Mouse (Mus musculus): ENCODE measurements at regions not wholly inside any gene's neighbourhood (a gene's known extent, or its start where the extent isn't known, plus 50 kb on each side); places are given as distances from the start of the nearest gene placed in this dataset.
A peak's percentile ranks its signal among the peaks of the same experiment; 100 is the strongest.

- 83% methylated on average over 2 of the region's 2 CpGs for WGBS
- H3K27ac ChIP-seq (ENCODE audit: low read depth, low read length): no peak overlapping the region
- no peaks in the 10 kb centered on the region for H3K36me3 ChIP-seq (ENCODE audit: control insufficient read depth, insufficient read depth, low read length)
- H3K4me1 ChIP-seq (ENCODE audit: control insufficient read depth, insufficient read depth, low read length): no peaks in the 10 kb centered on the region
- DNase-seq (ENCODE audit: low spot score, missing footprints): no peak
- H3K9me3 ChIP-seq (ENCODE audit: control insufficient read depth, low read length): no peaks in the 10 kb centered on the region
- H3K9ac ChIP-seq (ENCODE audit: low read length): no peak overlapping the region
- ATAC-seq (ENCODE audit: low FRiP score): no peak
- no peak overlapping the region for H3K4me2 ChIP-seq
- H3K4me3 ChIP-seq (ENCODE audit: low read depth, low read length): no peak overlapping the region
- no peaks in the 10 kb centered on the region for H3K27me3 ChIP-seq (ENCODE audit: control insufficient read depth, insufficient read depth, low read length)
These were observed 86.8 kb upstream of the D1Pas1 start for GRCm38 (mm10) chr1:186880391-186880790.

DNA sequence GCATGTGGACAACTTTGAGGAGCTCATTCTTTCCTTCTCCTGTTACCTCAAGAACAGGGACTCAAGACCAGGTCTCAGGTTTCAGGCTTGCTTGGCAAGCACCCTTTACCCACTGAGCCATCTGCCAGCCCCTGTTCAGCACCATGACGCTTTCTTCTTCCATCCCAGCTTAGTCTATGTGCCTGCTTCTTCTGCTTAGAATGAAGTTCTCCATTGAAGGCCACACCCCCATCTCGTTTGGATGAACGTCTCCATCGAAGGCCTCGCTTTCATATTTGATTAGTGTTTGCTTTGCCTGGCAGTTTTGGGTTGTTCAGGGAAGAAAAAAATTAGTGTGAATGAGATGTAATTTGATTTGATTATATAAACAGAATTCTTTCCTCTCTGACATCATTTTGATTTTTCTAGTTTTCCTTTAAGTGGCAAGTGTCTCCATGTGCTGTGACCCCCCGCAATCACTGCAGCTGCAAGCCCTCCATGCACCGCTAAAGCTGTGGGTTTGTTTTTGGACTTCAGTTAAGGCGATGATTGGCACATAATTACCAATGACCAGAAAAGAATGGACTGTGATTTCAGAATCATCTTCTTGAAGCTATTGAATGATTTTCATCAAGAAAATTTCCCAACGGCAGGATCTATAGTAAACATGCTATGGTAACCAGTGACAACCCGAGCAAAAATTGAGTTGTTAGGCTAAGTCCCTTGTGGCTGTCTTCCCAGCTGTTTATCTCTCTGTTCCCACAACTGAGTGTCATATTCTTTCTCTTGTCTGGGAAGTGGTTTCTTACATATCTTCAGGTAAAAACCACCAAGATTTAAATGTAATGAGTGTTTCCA is 106.4 kb upstream of the D1Pas1 start:
- no peak overlapping the region for H3K4me3 ChIP-seq (ENCODE audit: low read depth, low read length)
- no peaks in the 10 kb centered on the region for H3K36me3 ChIP-seq (ENCODE audit: control insufficient read depth, insufficient read depth, low read length)
- no peaks in the 10 kb centered on the region for H3K27me3 ChIP-seq (ENCODE audit: control insufficient read depth, insufficient read depth, low read length)
- DNase-seq (ENCODE audit: low spot score, missing footprints): no peak
- no peak for ATAC-seq (ENCODE audit: low FRiP score)
- H3K27ac ChIP-seq (ENCODE audit: low read depth, low read length): no peak overlapping the region
- no peaks in the 10 kb centered on the region for H3K9me3 ChIP-seq (ENCODE audit: control insufficient read depth, low read length)
- H3K4me2 ChIP-seq: no peak overlapping the region
- H3K4me1 ChIP-seq (ENCODE audit: control insufficient read depth, insufficient read depth, low read length): no peaks in the 10 kb centered on the region
- 89% methylated on average over 10 of the region's 10 CpGs for WGBS
- H3K9ac ChIP-seq (ENCODE audit: low read length): no peak overlapping the region

DNA sequence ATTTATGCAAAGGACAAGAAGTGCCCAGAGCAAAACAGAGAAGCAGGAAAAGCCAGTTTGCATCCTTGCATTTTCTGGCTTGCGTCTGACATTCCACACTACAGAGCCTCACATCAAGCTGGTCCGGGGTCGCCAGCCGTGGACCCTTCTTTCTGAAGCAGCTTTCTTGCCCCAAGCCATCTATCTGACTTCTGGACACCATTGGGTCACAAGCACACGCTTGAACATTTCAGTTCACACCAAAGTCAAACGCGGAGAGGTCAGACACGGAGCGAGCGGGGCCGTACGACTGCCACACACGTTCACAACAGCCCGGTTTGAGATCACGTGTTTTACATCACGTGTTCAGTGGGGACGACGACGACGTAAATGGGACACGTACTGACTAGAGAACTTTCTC is 108.9 kb upstream of the D1Pas1 start:
- DNase-seq (ENCODE audit: low spot score, missing footprints) (no peak), ATAC-seq (ENCODE audit: low FRiP score) (no peak)
- Histone ChIP-seq H3K9me3 (ENCODE audit: control insufficient read depth, low read length) (no peaks in the 10 kb centered on the region), H3K9ac (ENCODE audit: low read length) (no peak overlapping the region), H3K27ac (ENCODE audit: low read depth, low read length) (no peak overlapping the region), H3K27me3 (ENCODE audit: control insufficient read depth, insufficient read depth, low read length) (no peaks in the 10 kb centered on the region), H3K4me3 (ENCODE audit: low read depth, low read length) (no peak overlapping the region), H3K4me2 (no peak overlapping the region), H3K36me3 (ENCODE audit: control insufficient read depth, insufficient read depth, low read length) (no peaks in the 10 kb centered on the region), H3K4me1 (ENCODE audit: control insufficient read depth, insufficient read depth, low read length) (no peaks in the 10 kb centered on the region)
- 94% methylated on average over 21 of the region's 21 CpGs for WGBS

DNA sequence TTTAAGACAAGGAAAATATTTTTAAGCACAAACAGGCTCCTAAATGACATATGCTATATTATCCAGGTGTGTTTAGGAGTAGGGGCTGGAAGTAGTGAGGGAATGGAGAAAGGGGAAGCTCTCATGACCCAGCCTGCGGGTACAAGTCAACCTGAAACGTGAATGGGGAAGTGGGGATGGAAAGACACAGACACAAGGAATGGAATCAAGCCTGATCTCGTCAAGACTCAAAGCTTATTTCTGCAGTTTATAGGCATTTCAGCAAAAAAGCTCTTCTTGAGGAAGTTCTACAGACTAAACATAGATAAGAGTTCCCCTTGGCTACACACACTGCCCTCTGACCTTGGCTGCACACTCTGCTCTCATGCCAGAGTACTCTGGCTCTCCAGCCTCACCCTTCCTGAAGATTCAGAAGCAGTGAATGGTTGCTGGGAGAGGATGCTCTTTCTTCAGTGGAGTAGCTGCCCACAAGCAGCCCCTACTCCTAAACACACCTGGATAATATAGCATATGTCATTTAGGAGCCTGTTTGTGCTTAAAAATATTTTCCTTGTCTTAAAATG is 106.4 kb upstream of the Rrp15 start:
- no peak overlapping the region for H3K9ac ChIP-seq (ENCODE audit: low read length)
- no peak for ATAC-seq (ENCODE audit: low FRiP score)
- H3K4me3 ChIP-seq (ENCODE audit: low read depth, low read length): no peak overlapping the region
- WGBS: 84% methylated on average over 3 of the region's 3 CpGs
- H3K36me3 ChIP-seq (ENCODE audit: control insufficient read depth, insufficient read depth, low read length): no peaks in the 10 kb centered on the region
- no peak overlapping the region for H3K27ac ChIP-seq (ENCODE audit: low read depth, low read length)
- H3K4me1 ChIP-seq (ENCODE audit: control insufficient read depth, insufficient read depth, low read length): no peaks in the 10 kb centered on the region
- no peaks in the 10 kb centered on the region for H3K9me3 ChIP-seq (ENCODE audit: control insufficient read depth, low read length)
- no peak for DNase-seq (ENCODE audit: low spot score, missing footprints)
- H3K27me3 ChIP-seq (ENCODE audit: control insufficient read depth, insufficient read depth, low read length): no peaks in the 10 kb centered on the region
- H3K4me2 ChIP-seq: no peak overlapping the region

DNA sequence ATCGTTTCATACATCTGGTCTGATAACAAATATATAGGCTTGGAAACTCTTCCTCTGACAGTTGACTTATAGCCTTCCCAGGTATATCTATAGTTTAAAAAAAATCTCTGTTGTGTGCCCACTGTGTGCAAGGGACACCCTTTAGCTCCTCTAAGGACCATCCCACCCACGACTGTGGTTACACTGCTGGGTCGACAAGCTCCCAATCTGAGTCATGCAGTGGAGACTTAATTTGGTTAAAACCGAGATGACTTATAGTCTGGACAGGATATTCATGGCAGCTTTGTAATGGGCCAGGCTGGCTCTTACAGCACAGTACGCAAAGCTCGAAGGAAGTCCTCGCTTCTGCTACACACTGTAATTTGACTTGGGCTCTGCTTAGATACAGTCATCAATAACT is 96.1 kb upstream of the Rrp15 start:
- Histone ChIP-seq H3K36me3 (ENCODE audit: control insufficient read depth, insufficient read depth, low read length) (no peaks in the 10 kb centered on the region), H3K27ac (ENCODE audit: low read depth, low read length) (no peak overlapping the region), H3K4me2 (no peak overlapping the region), H3K4me1 (ENCODE audit: control insufficient read depth, insufficient read depth, low read length) (no peaks in the 10 kb centered on the region), H3K27me3 (ENCODE audit: control insufficient read depth, insufficient read depth, low read length) (no peaks in the 10 kb centered on the region), H3K9ac (ENCODE audit: low read length) (no peak overlapping the region), H3K4me3 (ENCODE audit: low read depth, low read length) (no peak overlapping the region), H3K9me3 (ENCODE audit: control insufficient read depth, low read length) (no peaks in the 10 kb centered on the region)
- DNase-seq (ENCODE audit: low spot score, missing footprints): no peak
- ATAC-seq (ENCODE audit: low FRiP score): no peak
- WGBS: 91% methylated on average over 7 of the region's 7 CpGs

- peaks cover 10% of the 10 kb centered on the region for H3K4me1 ChIP-seq (ENCODE audit: control insufficient read depth, insufficient read depth, low read length)
- peak overlapping the region; percentile 83 for H3K4me2 ChIP-seq
- 0 out of 2 replicates have a peak, but pooled peaks cover 2% of the 10 kb centered on the region for H3K27me3 ChIP-seq (ENCODE audit: control insufficient read depth, insufficient read depth, low read length)
- H3K9me3 ChIP-seq (ENCODE audit: control insufficient read depth, low read length): no peaks in the 10 kb centered on the region
- DNase-seq (ENCODE audit: low spot score, missing footprints): peak; percentile 97
- peak overlapping the region; percentile 64 for H3K9ac ChIP-seq (ENCODE audit: low read length)
- H3K4me3 ChIP-seq (ENCODE audit: low read depth, low read length): peak overlapping the region; percentile 32
- H3K27ac ChIP-seq (ENCODE audit: low read depth, low read length): no peak overlapping the region
- peak; percentile 80 for ATAC-seq (ENCODE audit: low FRiP score)
- WGBS: under 1% methylated on average over 43 of the region's 43 CpGs
- no peaks in the 10 kb centered on the region for H3K36me3 ChIP-seq (ENCODE audit: control insufficient read depth, insufficient read depth, low read length)
These were observed 85.0 kb upstream of the Rrp15 start for GRCm38 (mm10) chr1:186833896-186834800.

DNA sequence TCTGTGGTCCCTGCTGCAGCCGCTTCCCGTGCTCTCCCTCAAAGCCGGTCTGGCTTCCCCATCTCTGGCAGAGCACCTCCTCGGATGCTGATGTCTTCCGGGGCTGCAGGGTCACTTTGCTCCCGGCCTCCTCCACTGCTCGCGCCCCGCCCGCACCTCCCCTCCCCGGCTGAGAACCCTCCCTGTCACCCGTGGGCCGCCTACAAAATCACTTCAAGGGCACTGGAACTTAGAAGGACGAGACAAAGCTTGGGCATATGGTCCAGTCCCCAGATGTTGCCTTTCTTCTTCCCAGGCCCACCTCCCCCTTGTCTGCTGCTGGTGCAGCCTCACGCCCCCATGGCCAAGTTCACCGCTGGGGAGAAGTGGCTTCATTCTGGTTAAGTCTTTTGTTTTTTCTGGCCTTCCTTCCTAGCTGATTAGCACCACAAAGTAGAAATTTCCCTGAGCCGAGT is 84.3 kb upstream of the Rrp15 start:
- ATAC-seq (ENCODE audit: low FRiP score) (peak; percentile 72), DNase-seq (ENCODE audit: low spot score, missing footprints) (peak; percentile 95)
- no peak overlapping the region; the same call in 1 of the 2 replicates for H3K27ac ChIP-seq (ENCODE audit: low read depth, low read length)
- peaks cover 10% of the 10 kb centered on the region for H3K4me1 ChIP-seq (ENCODE audit: control insufficient read depth, insufficient read depth, low read length)
- under 1% methylated on average over 17 of the region's 17 CpGs for WGBS
- H3K36me3 ChIP-seq (ENCODE audit: control insufficient read depth, insufficient read depth, low read length): no peaks in the 10 kb centered on the region
- peak overlapping the region; percentile 83 for H3K4me2 ChIP-seq
- no peaks in the 10 kb centered on the region for H3K9me3 ChIP-seq (ENCODE audit: control insufficient read depth, low read length)
- H3K4me3 ChIP-seq (ENCODE audit: low read depth, low read length): peak overlapping the region; percentile 32
- peak overlapping the region; percentile 64 for H3K9ac ChIP-seq (ENCODE audit: low read length)
- 0 out of 2 replicates have a peak, but pooled peaks cover 2% of the 10 kb centered on the region for H3K27me3 ChIP-seq (ENCODE audit: control insufficient read depth, insufficient read depth, low read length)

DNA sequence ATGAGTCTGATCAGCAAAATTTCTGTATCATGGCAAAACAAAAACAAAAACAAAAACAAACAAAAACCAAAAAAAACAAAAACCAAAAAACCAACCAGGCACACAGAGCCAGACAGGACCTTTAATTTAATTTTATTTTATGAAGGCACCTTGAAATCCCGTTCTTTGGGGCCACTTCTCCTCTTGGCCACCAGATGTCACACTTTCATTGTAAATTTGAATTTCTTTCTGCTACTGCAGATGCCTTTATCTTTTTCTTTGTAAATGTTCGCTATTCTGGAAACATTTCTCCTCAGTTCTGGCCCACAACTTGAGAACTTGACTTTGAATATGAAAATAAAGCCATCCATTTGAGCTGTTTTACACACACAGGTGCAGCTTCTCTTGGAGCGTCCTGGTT is 78.6 kb upstream of the Rrp15 start:
- Histone ChIP-seq H3K4me1 (ENCODE audit: control insufficient read depth, insufficient read depth, low read length) (no peaks in the 10 kb centered on the region), H3K36me3 (ENCODE audit: control insufficient read depth, insufficient read depth, low read length) (no peaks in the 10 kb centered on the region), H3K27me3 (ENCODE audit: control insufficient read depth, insufficient read depth, low read length) (0 out of 2 replicates have a peak, but pooled peaks cover 2% of the 10 kb centered on the region), H3K4me3 (ENCODE audit: low read depth, low read length) (no peak overlapping the region), H3K9ac (ENCODE audit: low read length) (no peak overlapping the region), H3K27ac (ENCODE audit: low read depth, low read length) (no peak overlapping the region), H3K9me3 (ENCODE audit: control insufficient read depth, low read length) (no peaks in the 10 kb centered on the region), H3K4me2 (no peak overlapping the region)
- DNase-seq (ENCODE audit: low spot score, missing footprints): peak; percentile 93
- no peak for ATAC-seq (ENCODE audit: low FRiP score)
- WGBS: 33% methylated on average over 3 of the region's 3 CpGs

All from midbrain, embryonic 11.5 days (tissue).